Mouse (Mus musculus) erythroblast, adult 5-6 weeks (primary cell): ENCODE results near the gene Apobr. TPM values are rescaled to one million over a fixed set of nuclear protein-coding genes. Genes with fewer than 3 reads are reported as not detected.
A peak's percentile ranks its signal among the peaks of the same experiment; 100 is the strongest.

Experiments used
- ATAC-seq: replicated peaks from 2 replicates; pipeline ENCODE4 v1.8.0; 2016; ENCODE audit warnings: moderate number of reproducible peaks, mild to moderate bottlenecking, moderate TSS enrichment, inconsistent platforms; ENCODE audit not compliant: poor library complexity, low FRiP score, severe bottlenecking
- total RNA-seq, 2 experiments: library from RNA; stranded (forward) in 1 of 2; stranded (reverse) in 1 of 2; fragments of 150-400 nt in 1 of 2; fragments of 200-764, 138-1000 nt in 1 of 2; gene quantifications; 2 replicates each; pipeline versions ENCODE4 v1.2.3 to v1.2.4; 2015 to 2017; ENCODE audit warnings: low replicate concordance in 2 of 2

Apobr gene
- total RNA-seq, 2 experiments from 2014 or later: 9.3 to 9.8 TPM

GRCm38 (mm10) chr7:126635375-126635774 lies 50.6 kb downstream of the Apobr start:
- ATAC-seq: no peak

- ATAC-seq: peak; percentile 58; the same call in 1 of the 2 replicates
Measured at GRCm38 (mm10) chr7:126636733-126637520, 52.2 kb downstream of the Apobr start.

Other genes starting within 250 kb of the Apobr start
- 1.9 and 2.3 TPM in 2 replicates for gene Lat, start 215.4 kb upstream of the Apobr start, total RNA-seq (2015; ENCODE audit: low replicate concordance)
- 0.94 and 11.8 TPM in 2 replicates for gene Lat, start 215.4 kb upstream of the Apobr start, total RNA-seq (2017; ENCODE audit: low replicate concordance)
- 1.5 and 7.5 TPM in 2 replicates for gene Spns1, start 207.5 kb upstream of the Apobr start, total RNA-seq (2015; ENCODE audit: low replicate concordance)
- 1.7 and 2.5 TPM in 2 replicates for gene Spns1, start 207.5 kb upstream of the Apobr start, total RNA-seq (2017; ENCODE audit: low replicate concordance)
- 5.6 and 6.3 TPM in 2 replicates for gene Nfatc2ip, start 188.2 kb upstream of the Apobr start, total RNA-seq (2015; ENCODE audit: low replicate concordance)
- gene Nfatc2ip, start 188.2 kb upstream of the Apobr start, total RNA-seq (2017; ENCODE audit: low replicate concordance): 9.8 and 17.8 TPM in 2 replicates
- not detected in 2 replicates for gene Cd19, start 170.1 kb upstream of the Apobr start, total RNA-seq (2015; ENCODE audit: low replicate concordance)
- gene Cd19, start 170.1 kb upstream of the Apobr start, total RNA-seq (2017; ENCODE audit: low replicate concordance): 0.28 TPM in 1 of 2 replicates, not detected in the other
- gene Rabep2, start 156.2 kb upstream of the Apobr start, total RNA-seq (2015; ENCODE audit: low replicate concordance): 2.3 and 2.9 TPM in 2 replicates
- gene Rabep2, start 156.2 kb upstream of the Apobr start, total RNA-seq (2017; ENCODE audit: low replicate concordance): 2.0 and 4.3 TPM in 2 replicates
- not detected in 2 replicates for gene Atp2a1, start 121.8 kb upstream of the Apobr start, total RNA-seq (2015; ENCODE audit: low replicate concordance)
- gene Atp2a1, start 121.8 kb upstream of the Apobr start, total RNA-seq (2017; ENCODE audit: low replicate concordance): not detected in 2 replicates
- gene Sh2b1, start 109.5 kb upstream of the Apobr start, total RNA-seq (2015; ENCODE audit: low replicate concordance): 4.0 and 7.7 TPM in 2 replicates
- gene Sh2b1, start 109.5 kb upstream of the Apobr start, total RNA-seq (2017; ENCODE audit: low replicate concordance): 6.6 and 19.6 TPM in 2 replicates
- gene Tufm, start 97.6 kb upstream of the Apobr start, total RNA-seq (2015; ENCODE audit: low replicate concordance): 11.3 and 12.5 TPM in 2 replicates
- 7.3 and 8.2 TPM in 2 replicates for gene Tufm, start 97.6 kb upstream of the Apobr start, total RNA-seq (2017; ENCODE audit: low replicate concordance)
- gene Atxn2l, start 81.5 kb upstream of the Apobr start, total RNA-seq (2015; ENCODE audit: low replicate concordance): 35.2 and 47.2 TPM in 2 replicates
- 28.8 and 35.0 TPM in 2 replicates for gene Atxn2l, start 81.5 kb upstream of the Apobr start, total RNA-seq (2017; ENCODE audit: low replicate concordance)
- gene Eif3c, start 18.5 kb upstream of the Apobr start, total RNA-seq (2015; ENCODE audit: low replicate concordance): 44.2 and 57.9 TPM in 2 replicates
- gene Eif3c, start 18.5 kb upstream of the Apobr start, total RNA-seq (2017; ENCODE audit: low replicate concordance): 79.4 and 87.0 TPM in 2 replicates
- gene Cln3, start 875 bp downstream of the Apobr start, total RNA-seq (2015; ENCODE audit: low replicate concordance): 4.4 and 30.9 TPM in 2 replicates
- gene Cln3, start 875 bp downstream of the Apobr start, total RNA-seq (2017; ENCODE audit: low replicate concordance): 9.1 and 9.9 TPM in 2 replicates
- gene Il27, start 10.0 kb downstream of the Apobr start, total RNA-seq (2015; ENCODE audit: low replicate concordance): not detected in 2 replicates
- not detected in 2 replicates for gene Il27, start 10.0 kb downstream of the Apobr start, total RNA-seq (2017; ENCODE audit: low replicate concordance)
- 10.4 and 11.9 TPM in 2 replicates for gene Nupr1, start 45.9 kb downstream of the Apobr start, total RNA-seq (2015; ENCODE audit: low replicate concordance)
- gene Nupr1, start 45.9 kb downstream of the Apobr start, total RNA-seq (2017; ENCODE audit: low replicate concordance): 5.9 and 9.0 TPM in 2 replicates
- gene Sgf29, start 64.4 kb downstream of the Apobr start, total RNA-seq (2015; ENCODE audit: low replicate concordance): 33.6 and 37.9 TPM in 2 replicates
- gene Sgf29, start 64.4 kb downstream of the Apobr start, total RNA-seq (2017; ENCODE audit: low replicate concordance): 6.8 and 17.6 TPM in 2 replicates
- gene Sult1a1, start 91.5 kb downstream of the Apobr start, total RNA-seq (2015; ENCODE audit: low replicate concordance): not detected in 2 replicates
- 3.6 and 6.0 TPM in 2 replicates for gene Sult1a1, start 91.5 kb downstream of the Apobr start, total RNA-seq (2017; ENCODE audit: low replicate concordance)
- gene Bola2, start 110.5 kb downstream of the Apobr start, total RNA-seq (2015; ENCODE audit: low replicate concordance): 4.8 and 13.4 TPM in 2 replicates
- gene Bola2, start 110.5 kb downstream of the Apobr start, total RNA-seq (2017; ENCODE audit: low replicate concordance): 11.6 and 27.2 TPM in 2 replicates
- 0.19 and 1.9 TPM in 2 replicates for gene Slx1b, start 110.8 kb downstream of the Apobr start, total RNA-seq (2015; ENCODE audit: low replicate concordance)
- gene Slx1b, start 110.8 kb downstream of the Apobr start, total RNA-seq (2017; ENCODE audit: low replicate concordance): 0.42 and 1.4 TPM in 2 replicates
- 127 and 157 TPM in 2 replicates for gene Coro1a, start 122.8 kb downstream of the Apobr start, total RNA-seq (2015; ENCODE audit: low replicate concordance)
- 132 and 182 TPM in 2 replicates for gene Coro1a, start 122.8 kb downstream of the Apobr start, total RNA-seq (2017; ENCODE audit: low replicate concordance)
- 46.1 and 51.8 TPM in 2 replicates for gene Mapk3, start 174.7 kb downstream of the Apobr start, total RNA-seq (2015; ENCODE audit: low replicate concordance)
- 10.9 and 19.4 TPM in 2 replicates for gene Mapk3, start 174.7 kb downstream of the Apobr start, total RNA-seq (2017; ENCODE audit: low replicate concordance)
- 5.6 TPM in 1 of 2 replicates, not detected in the other for gene Gdpd3, start 181.4 kb downstream of the Apobr start, total RNA-seq (2015; ENCODE audit: low replicate concordance)
- gene Gdpd3, start 181.4 kb downstream of the Apobr start, total RNA-seq (2017; ENCODE audit: low replicate concordance): 5.4 and 7.2 TPM in 2 replicates
- 752 and 763 TPM in 2 replicates for gene Ypel3, start 192.0 kb downstream of the Apobr start, total RNA-seq (2015; ENCODE audit: low replicate concordance)
- 364 and 550 TPM in 2 replicates for gene Ypel3, start 192.0 kb downstream of the Apobr start, total RNA-seq (2017; ENCODE audit: low replicate concordance)
- 28.8 and 31.9 TPM in 2 replicates for gene Tbx6, start 196.5 kb downstream of the Apobr start, total RNA-seq (2015; ENCODE audit: low replicate concordance)
- gene Tbx6, start 196.5 kb downstream of the Apobr start, total RNA-seq (2017; ENCODE audit: low replicate concordance): 12.3 and 23.2 TPM in 2 replicates
- gene Ppp4c, start 207.6 kb downstream of the Apobr start, total RNA-seq (2015; ENCODE audit: low replicate concordance): 46.7 and 84.9 TPM in 2 replicates
- 43.5 and 62.7 TPM in 2 replicates for gene Ppp4c, start 207.6 kb downstream of the Apobr start, total RNA-seq (2017; ENCODE audit: low replicate concordance)
- gene Fam57b, start 212.7 kb downstream of the Apobr start, total RNA-seq (2015; ENCODE audit: low replicate concordance): not detected in 2 replicates
- not detected in 2 replicates for gene Fam57b, start 212.7 kb downstream of the Apobr start, total RNA-seq (2017; ENCODE audit: low replicate concordance)
- not detected in 2 replicates for gene 4930451I11Rik, start 246.7 kb downstream of the Apobr start, total RNA-seq (2015; ENCODE audit: low replicate concordance)
- gene 4930451I11Rik, start 246.7 kb downstream of the Apobr start, total RNA-seq (2017; ENCODE audit: low replicate concordance): not detected in 2 replicates